Mouse (Mus musculus) thymus, postnatal 10 days (tissue): ENCODE data around the gene Galnt10.
"Not testable (repeated sequence)": the region's sequence is repeated elsewhere in the genome, so short reads cannot be mapped to it uniquely, and the experiment has no call there.

ENCODE experiments used
- DNase-seq, 2 experiments: peaks; one replicate each; pipeline ENCODE4 v3.0.0; 2021; ENCODE audit warnings: low spot score in 2 of 2

Gene Galnt10

GRCm38 (mm10) chr11:57786616-57787418, 141.6 kb downstream of the Galnt10 start:
- DNase-seq, result no peak

GRCm38 (mm10) chr11:57787913-57788312, 142.7 kb downstream of the Galnt10 start:
- peak; percentile 31 to 68 for DNase-seq

GRCm38 (mm10) chr11:57790866-57791535, 145.8 kb downstream of the Galnt10 start:
- DNase-seq, result no peak

- no peak for DNase-seq
Observed at GRCm38 (mm10) chr11:57795086-57795485, 149.8 kb downstream of the Galnt10 start.

GRCm38 (mm10) chr11:57797828-57798227, 152.6 kb downstream of the Galnt10 start:
- no peak for DNase-seq

GRCm38 (mm10) chr11:57799456-57799855, 154.2 kb downstream of the Galnt10 start:
- no peak for DNase-seq

- peak in 1 of 2 experiments; percentile 25 for DNase-seq
Observed at GRCm38 (mm10) chr11:57800266-57800951, 155.2 kb downstream of the Galnt10 start.

- DNase-seq, result peak; percentile 95 to 97
Observed at GRCm38 (mm10) chr11:57800971-57801765, 155.9 kb downstream of the Galnt10 start, which contains the start of gene Sap30l. Gene Sap30l, plus strand, starts transcription at chr11:57801637.

GRCm38 (mm10) chr11:57801766-57802510, 156.7 kb downstream of the Galnt10 start:
- DNase-seq, result peak; percentile 34 to 35

GRCm38 (mm10) chr11:57802511-57802870, 157.2 kb downstream of the Galnt10 start:
- DNase-seq, result peak in 1 of 2 experiments; percentile 32

- no peak for DNase-seq
Observed at GRCm38 (mm10) chr11:57805047-57805446, 159.8 kb downstream of the Galnt10 start.

GRCm38 (mm10) chr11:57809017-57809731, 163.9 kb downstream of the Galnt10 start:
- DNase-seq, result no peak

GRCm38 (mm10) chr11:57809732-57810098, 164.5 kb downstream of the Galnt10 start:
- DNase-seq, result no peak

- DNase-seq, result no peak
Observed at GRCm38 (mm10) chr11:57811006-57811405, 165.8 kb downstream of the Galnt10 start.

- DNase-seq, result no peak
Observed at GRCm38 (mm10) chr11:57812212-57812611, 167.0 kb downstream of the Galnt10 start.

GRCm38 (mm10) chr11:57813641-57814040, 168.4 kb downstream of the Galnt10 start:
- no peak for DNase-seq

- DNase-seq, result peak in 1 of 2 experiments; percentile 17
Observed at GRCm38 (mm10) chr11:57818189-57818588, 172.9 kb downstream of the Galnt10 start.

GRCm38 (mm10) chr11:57819999-57820581, 174.8 kb downstream of the Galnt10 start:
- peak; percentile 47 to 91 for DNase-seq

GRCm38 (mm10) chr11:57823159-57823558, 177.9 kb downstream of the Galnt10 start:
- not testable (repeated sequence) for DNase-seq

- no peak for DNase-seq
Observed at GRCm38 (mm10) chr11:57823714-57824113, 178.5 kb downstream of the Galnt10 start.
